Mouse (Mus musculus) lung, embryonic 15.5 days (tissue): ENCODE results near the gene Pih1d1. TPM values are rescaled to one million over a fixed set of nuclear protein-coding genes. Genes with fewer than 3 reads are reported as not detected.

Experiments used
- ATAC-seq: fragments of 200-750 bp; cut with Nextera tagmentation; 2 replicates; pipeline ENCODE4 v1.8.0; 2017; ENCODE audit warnings: moderate number of reproducible peaks, borderline replicate concordance; ENCODE audit not compliant: low FRiP score, low TSS enrichment; ENCODE audit errors: extremely low read depth
- H3K27ac ChIP-seq: fragments of 300-500 bp; sonication (generic); 2 replicates; pipeline ENCODE4 v1.5.1; 2015; ENCODE audit warnings: moderate library complexity, mild to moderate bottlenecking, inconsistent platforms
- H3K27me3 ChIP-seq: fragments of 300-500 bp; sonication (generic); 2 replicates; pipeline ENCODE4 v1.6.1; 2015; ENCODE audit warnings: inconsistent platforms
- H3K36me3 ChIP-seq: fragments of 300-500 bp; sonication (generic); 2 replicates; pipeline ENCODE4 v1.6.1; 2015; ENCODE audit warnings: inconsistent platforms
- H3K4me1 ChIP-seq: fragments of 300-500 bp; sonication (generic); 2 replicates; pipeline ENCODE4 v1.6.1; 2015; ENCODE audit warnings: inconsistent platforms
- H3K4me2 ChIP-seq: fragments of 300-500 bp; sonication (generic); 2 replicates; pipeline ENCODE4 v1.6.1; 2015; ENCODE audit warnings: inconsistent platforms, mild to moderate bottlenecking, moderate library complexity
- H3K4me3 ChIP-seq: fragments of 300-500 bp; sonication (generic); 2 replicates; pipeline ENCODE4 v1.5.1; 2015; ENCODE audit warnings: mild to moderate bottlenecking, inconsistent platforms
- H3K9ac ChIP-seq: fragments of 300-500 bp; sonication (generic); 2 replicates; pipeline ENCODE4 v1.6.1; 2015; ENCODE audit warnings: inconsistent platforms
- H3K9me3 ChIP-seq: fragments of 300-500 bp; sonication (generic); 2 replicates; pipeline ENCODE4 v1.6.1; 2016; ENCODE audit warnings: inconsistent platforms
- WGBS: fragments of 180-500 bp; shearing (Covaris S2); methylation state at CpG from one replicate; pipeline ENCODE4 v1.1.7; 2015; 5-methylcytosine and 5-hydroxymethylcytosine counted together
- polyA plus RNA-seq: library from polyadenylated mRNA; unstranded; fragments of >200 nt; fragmentation: Nextera tagmentation; extraction: Ambion mirVana; gene quantifications from 2 replicates; pipeline ENCODE4 v1.2.1, GENCODE M21; 2015

The Pih1d1 gene
- polyA plus RNA-seq, 1 experiment from 2014 or later, result 103 TPM

- H3K9ac ChIP-seq, result no peak overlapping the region
- H3K4me3 ChIP-seq, result no peak overlapping the region
- ATAC-seq, result no peak
- H3K4me2 ChIP-seq, result no peak overlapping the region
- H3K27me3 ChIP-seq, result peaks cover 94% of the 10 kb centered on the region
- H3K9me3 ChIP-seq, result no peaks in the 10 kb centered on the region
- no peaks in the 10 kb centered on the region for H3K36me3 ChIP-seq
- H3K27ac ChIP-seq, result no peak overlapping the region
- H3K4me1 ChIP-seq, result 0 out of 2 replicates have a peak, but pooled peaks cover 9% of the 10 kb centered on the region
- 5% methylated on average over 13 of the region's 13 CpGs for WGBS
These were observed 21.3 kb downstream of the Pih1d1 start for GRCm38 (mm10) chr7:45175398-45175797.

DNA sequence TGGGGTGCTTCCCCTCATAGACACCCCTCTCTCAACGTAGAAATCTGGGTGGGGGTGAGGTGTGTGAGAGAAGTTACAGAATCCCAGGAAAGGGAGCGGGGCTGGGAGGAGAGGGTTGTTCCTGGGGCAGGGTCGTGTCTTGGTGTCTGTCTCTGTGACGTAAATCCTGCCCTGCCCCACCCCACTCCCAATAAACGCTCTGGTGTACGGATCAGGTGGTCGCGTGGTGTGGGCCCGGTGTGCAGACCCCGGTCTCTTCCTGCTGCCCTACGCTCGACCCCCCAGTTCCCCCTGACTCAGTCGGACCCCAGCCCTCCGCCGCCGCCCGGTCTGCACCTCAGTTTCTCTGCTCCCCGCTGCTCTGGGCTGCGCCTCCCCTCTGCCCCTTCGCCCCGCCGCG is 21.8 kb downstream of the Pih1d1 start:
- no peak for ATAC-seq
- Histone ChIP-seq H3K27ac (no peak overlapping the region), H3K36me3 (no peaks in the 10 kb centered on the region), H3K9ac (no peak overlapping the region), H3K4me3 (peak overlapping the region; percentile 9; the same call in 1 of the 2 replicates), H3K4me2 (no peak overlapping the region), H3K9me3 (no peaks in the 10 kb centered on the region), H3K27me3 (peaks cover 95% of the 10 kb centered on the region), H3K4me1 (0 out of 2 replicates have a peak, but pooled peaks cover 9% of the 10 kb centered on the region)
- WGBS, result 2% methylated on average over 23 of the region's 23 CpGs

GRCm38 (mm10) chr7:45176356-45176755 is 22.3 kb downstream of the Pih1d1 start:
- Histone ChIP-seq H3K9me3 (no peaks in the 10 kb centered on the region), H3K27ac (no peak overlapping the region), H3K27me3 (peaks cover 95% of the 10 kb centered on the region), H3K9ac (no peak overlapping the region), H3K4me1 (0 out of 2 replicates have a peak, but pooled peaks cover 10% of the 10 kb centered on the region), H3K4me3 (peak overlapping the region; percentile 9; the same call in 1 of the 2 replicates), H3K4me2 (no peak overlapping the region), H3K36me3 (no peaks in the 10 kb centered on the region)
- ATAC-seq, result no peak
- WGBS, result 4% methylated on average over 31 of the region's 31 CpGs

- ATAC-seq, result no peak
These were observed 24.4 kb downstream of the Pih1d1 start for GRCm38 (mm10) chr7:45178550-45178949.

GRCm38 (mm10) chr7:45179469-45179868 is 25.4 kb downstream of the Pih1d1 start, which contains the start of gene Gfy:
Gene Gfy, minus strand, starts transcription at chr7:45179569.
- Histone ChIP-seq H3K9ac (no peak within 1 kb of the TSS), H3K4me1 (peaks cover 18% of the 10 kb centered on the region), H3K4me2 (no peak within 1 kb of the TSS), H3K36me3 (no peaks in the 10 kb centered on the region), H3K27ac (no peak within 1 kb of the TSS), H3K4me3 (no peak within 1 kb of the TSS), H3K27me3 (peaks cover 100% of the 10 kb centered on the region), H3K9me3 (no peaks in the 10 kb centered on the region)
- WGBS, result 22% methylated on average over 7 of the region's 7 CpGs
- no peak for ATAC-seq

More at GRCm38 (mm10) chr7:45178550-45178949, 24.4 kb downstream of the Pih1d1 start:
- Histone ChIP-seq H3K36me3 (no peaks in the 10 kb centered on the region), H3K4me1 (peaks cover 18% of the 10 kb centered on the region), H3K27ac (no peak overlapping the region), H3K4me3 (no peak overlapping the region), H3K4me2 (no peak overlapping the region), H3K27me3 (peaks cover 98% of the 10 kb centered on the region), H3K9me3 (no peaks in the 10 kb centered on the region), H3K9ac (no peak overlapping the region)
- 18% methylated on average over 7 of the region's 7 CpGs for WGBS

DNA sequence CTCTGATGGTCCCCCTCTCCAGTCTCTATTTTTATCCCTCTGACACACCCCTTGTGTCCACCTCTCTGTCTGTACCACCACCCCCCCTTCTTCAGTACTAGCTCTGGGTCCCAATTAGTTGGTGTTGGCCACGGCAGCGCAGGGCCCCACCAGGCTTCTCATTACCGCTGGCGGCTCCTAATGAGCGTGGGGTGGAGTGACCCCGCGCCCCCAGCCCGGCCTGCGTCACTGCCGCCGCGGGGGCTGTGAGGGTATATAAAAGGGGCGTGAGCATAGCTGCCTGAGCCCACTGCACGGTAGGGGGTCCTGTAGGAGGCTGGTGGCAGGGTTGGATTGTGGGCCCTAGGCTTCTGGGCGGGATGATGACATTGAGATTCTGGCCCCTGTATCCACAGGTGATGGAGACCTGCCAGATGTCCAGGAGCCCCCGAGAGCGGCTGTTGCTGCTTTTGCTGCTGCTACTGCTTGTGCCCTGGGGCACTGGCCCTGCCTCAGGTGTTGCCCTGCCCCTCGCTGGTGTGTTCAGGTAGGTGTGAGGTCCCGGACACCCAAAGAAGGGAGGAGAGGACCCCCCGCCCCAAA is 26.9 kb downstream of the Pih1d1 start, which contains the start of gene Pth2:
Pth2 (plus strand) TSS at position 100 of the 582 bp plus-strand sequence.
- Histone ChIP-seq H3K27ac (no peak within 1 kb of the TSS), H3K4me3 (no peak within 1 kb of the TSS; the same call in 1 of the 2 replicates), H3K9ac (no peak within 1 kb of the TSS), H3K27me3 (peaks cover 100% of the 10 kb centered on the region), H3K4me2 (peak within 1 kb of the TSS; percentile 59; the same call in 1 of the 2 replicates), H3K4me1 (peaks cover 13% of the 10 kb centered on the region), H3K36me3 (no peaks in the 10 kb centered on the region), H3K9me3 (no peaks in the 10 kb centered on the region)
- WGBS, result 19% methylated on average over 20 of the region's 20 CpGs
- ATAC-seq, result no peak

GRCm38 (mm10) chr7:45181540-45181939 is 27.4 kb downstream of the Pih1d1 start:
- peaks cover 99% of the 10 kb centered on the region for H3K27me3 ChIP-seq
- no peaks in the 10 kb centered on the region for H3K9me3 ChIP-seq
- H3K4me1 ChIP-seq, result peaks cover 9% of the 10 kb centered on the region
- WGBS, result 6% methylated on average over 35 of the region's 35 CpGs
- no peak overlapping the region for H3K9ac ChIP-seq
- H3K27ac ChIP-seq, result no peak overlapping the region
- no peak overlapping the region; the same call in 1 of the 2 replicates for H3K4me3 ChIP-seq
- no peak; the same call in 1 of the 2 replicates for ATAC-seq
- H3K4me2 ChIP-seq, result no peak overlapping the region
- H3K36me3 ChIP-seq, result no peaks in the 10 kb centered on the region

DNA sequence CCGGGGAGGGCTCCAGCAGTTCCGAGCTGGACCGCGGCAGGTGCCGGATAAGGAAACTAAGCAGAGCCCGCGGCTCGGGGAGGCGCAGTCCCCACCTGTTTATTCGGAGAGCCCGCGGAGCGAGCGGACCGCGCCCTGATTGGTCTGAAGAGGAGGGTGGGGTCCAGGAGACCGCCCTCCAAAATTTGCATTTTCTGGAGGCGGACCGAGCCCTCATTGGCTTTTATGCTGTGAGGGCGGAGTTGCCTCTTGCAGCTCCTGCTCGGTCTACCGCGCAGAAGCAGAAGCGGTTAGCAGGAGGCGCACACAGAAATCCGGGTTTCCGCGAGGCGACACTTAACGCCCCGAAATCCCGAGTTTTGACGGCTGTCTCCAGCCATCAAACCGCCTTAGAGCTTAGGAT is 28.1 kb downstream of the Pih1d1 start:
- Histone ChIP-seq H3K9ac (0 out of 2 replicates have a peak overlapping the region, but pooled peaks have one; percentile 8), H3K9me3 (no peaks in the 10 kb centered on the region), H3K4me1 (peaks cover 9% of the 10 kb centered on the region), H3K36me3 (no peaks in the 10 kb centered on the region), H3K27me3 (peaks cover 99% of the 10 kb centered on the region), H3K4me2 (peak overlapping the region; percentile 59), H3K4me3 (peak overlapping the region; percentile 31), H3K27ac (no peak overlapping the region)
- peak; percentile 87 for ATAC-seq
- under 1% methylated on average over 34 of the region's 34 CpGs for WGBS

DNA sequence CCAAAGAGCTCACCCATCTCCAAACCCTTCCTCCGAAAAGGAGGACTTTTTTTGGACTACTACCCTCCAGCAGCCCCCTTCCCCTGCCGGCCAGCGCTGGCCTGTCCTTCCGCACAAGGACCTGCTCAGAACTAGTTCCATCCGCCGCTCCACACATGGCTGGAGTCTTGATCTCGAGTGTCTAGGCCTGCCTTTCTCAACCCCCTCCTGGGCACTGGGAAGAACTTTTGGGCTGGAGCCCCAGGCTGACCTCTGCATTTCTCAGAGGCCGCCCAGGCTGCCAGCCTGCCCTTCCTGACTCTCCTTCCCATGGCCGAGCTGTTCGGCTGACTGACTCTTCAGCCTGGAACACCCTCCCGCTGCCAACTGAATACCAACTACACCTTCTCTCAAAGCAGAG is 28.5 kb downstream of the Pih1d1 start:
- peaks cover 98% of the 10 kb centered on the region for H3K27me3 ChIP-seq
- H3K4me2 ChIP-seq, result peak overlapping the region; percentile 59
- WGBS, result 9% methylated on average over 11 of the region's 11 CpGs
- peak overlapping the region; percentile 31 for H3K4me3 ChIP-seq
- no peaks in the 10 kb centered on the region for H3K36me3 ChIP-seq
- peaks cover 9% of the 10 kb centered on the region for H3K4me1 ChIP-seq
- ATAC-seq, result no peak
- H3K27ac ChIP-seq, result no peak overlapping the region
- H3K9ac ChIP-seq, result 0 out of 2 replicates have a peak overlapping the region, but pooled peaks have one; percentile 8
- H3K9me3 ChIP-seq, result no peaks in the 10 kb centered on the region

DNA sequence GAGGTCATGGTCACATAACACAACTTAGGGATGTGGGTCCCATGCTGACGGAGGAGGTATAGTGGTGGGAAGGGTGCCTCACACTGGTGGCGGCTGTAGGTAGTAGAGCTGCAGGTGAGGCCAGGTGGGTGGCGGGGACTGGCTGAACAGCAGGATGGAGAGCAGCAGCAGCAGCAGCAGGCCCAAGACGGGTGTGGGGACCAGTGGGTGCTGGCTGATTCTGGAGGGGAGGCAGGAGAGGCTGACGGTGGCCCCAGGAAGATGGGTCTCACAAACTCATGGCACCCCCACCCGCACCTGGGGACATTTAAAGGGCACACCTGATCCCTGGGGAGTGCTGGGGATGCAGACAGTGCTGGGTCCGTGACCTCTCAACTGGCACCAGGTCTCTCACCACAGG is 29.6 kb downstream of the Pih1d1 start:
- H3K9me3 ChIP-seq, result no peaks in the 10 kb centered on the region
- no peak overlapping the region for H3K4me3 ChIP-seq
- 65% methylated on average over 7 of the region's 7 CpGs for WGBS
- H3K36me3 ChIP-seq, result no peaks in the 10 kb centered on the region
- peaks cover 9% of the 10 kb centered on the region for H3K4me1 ChIP-seq
- H3K4me2 ChIP-seq, result no peak overlapping the region
- no peak overlapping the region for H3K9ac ChIP-seq
- peaks cover 97% of the 10 kb centered on the region for H3K27me3 ChIP-seq
- no peak for ATAC-seq
- H3K27ac ChIP-seq, result no peak overlapping the region

GRCm38 (mm10) chr7:45185921-45186320 is 31.8 kb downstream of the Pih1d1 start:
- no peak overlapping the region for H3K27ac ChIP-seq
- no peak overlapping the region for H3K4me2 ChIP-seq
- H3K36me3 ChIP-seq, result no peaks in the 10 kb centered on the region
- H3K4me3 ChIP-seq, result no peak overlapping the region
- H3K4me1 ChIP-seq, result peaks cover 9% of the 10 kb centered on the region
- H3K9ac ChIP-seq, result no peak overlapping the region
- ATAC-seq, result no peak
- WGBS, result 66% methylated on average over 7 of the region's 7 CpGs
- no peaks in the 10 kb centered on the region for H3K9me3 ChIP-seq
- peaks cover 97% of the 10 kb centered on the region for H3K27me3 ChIP-seq

GRCm38 (mm10) chr7:45189600-45189999 is 35.5 kb downstream of the Pih1d1 start:
- Histone ChIP-seq H3K4me1 (peaks cover 3% of the 10 kb centered on the region; the same call in 1 of the 2 replicates), H3K27ac (no peak overlapping the region), H3K36me3 (no peaks in the 10 kb centered on the region), H3K4me2 (no peak overlapping the region), H3K27me3 (peaks cover 71% of the 10 kb centered on the region), H3K9me3 (no peaks in the 10 kb centered on the region), H3K4me3 (no peak overlapping the region), H3K9ac (no peak overlapping the region)
- ATAC-seq, result no peak
- WGBS, result 37% methylated on average over 16 of the region's 16 CpGs
